ENCODE assay signal across 26 mouse cellular contexts in the genomic region with DNA sequence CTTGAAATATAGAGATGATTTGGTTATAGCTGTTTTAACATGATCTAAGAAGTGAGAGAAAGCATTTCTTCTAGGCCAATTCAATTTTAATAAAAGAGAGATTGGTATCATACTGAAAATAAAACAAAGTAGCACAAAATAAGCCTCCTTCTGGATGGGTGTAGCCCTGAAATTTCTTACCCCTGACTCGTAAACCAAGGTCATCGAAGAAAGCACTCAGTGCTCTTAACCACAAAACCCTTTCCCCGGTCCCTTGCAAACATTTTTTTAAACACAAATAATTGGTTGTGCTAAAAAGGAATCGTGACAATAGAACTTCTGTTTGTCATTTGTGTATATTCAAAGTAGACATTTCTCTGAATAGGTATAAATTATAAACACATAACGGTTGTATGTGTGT.
"Had no signal": no experiment of that assay in that cellular context is flagged by ENCODE, and none has a peak within 500 bp of the region (broad histone marks: within the 10 kb centered on the region; RNA-seq: fewer than 3 reads in every experiment).

No protein-coding gene starts in this region.

- H3K9ac ChIP-seq: embryonic facial prominence, embryonic 12.5 days; embryonic facial prominence, embryonic 13.5 days; embryonic facial prominence, embryonic 15.5 days; forebrain, embryonic 13.5 days; forebrain, embryonic 15.5 days; forebrain, postnatal 0 days had no signal

- H3K27me3 ChIP-seq: embryonic facial prominence, embryonic 12.5 days; embryonic facial prominence, embryonic 13.5 days; embryonic facial prominence, embryonic 15.5 days; forebrain, embryonic 13.5 days; forebrain, embryonic 15.5 days had no signal

- H3K4me2 ChIP-seq: embryonic facial prominence, embryonic 12.5 days; embryonic facial prominence, embryonic 13.5 days; embryonic facial prominence, embryonic 15.5 days; forebrain, embryonic 13.5 days; forebrain, embryonic 15.5 days had no signal

- H3K9me3 ChIP-seq: embryonic facial prominence, embryonic 10.5 days; embryonic facial prominence, embryonic 12.5 days; embryonic facial prominence, embryonic 13.5 days; embryonic facial prominence, embryonic 15.5 days; forebrain, embryonic 10.5 days; forebrain, embryonic 13.5 days; forebrain, embryonic 15.5 days; heart, embryonic 10.5 days had no signal

- ATAC-seq: forebrain, embryonic 13.5 days; forebrain, embryonic 14.5 days; forebrain, embryonic 15.5 days; forebrain, embryonic 16.5 days; forebrain, postnatal 0 days had no signal

- DNase-seq: cerebellum, adult 9-11 months; cerebellum, postnatal 10 days; cerebellum, postnatal 14 days; cerebellum, postnatal 25 days; cerebellum, postnatal 36 days; embryo, embryonic 11 days; forebrain, postnatal 0 days; gastrocnemius, adult 2 months; gastrocnemius, postnatal 10 days; gastrocnemius, postnatal 14 days; gastrocnemius, postnatal 25 days; gastrocnemius, postnatal 36 days; heart, adult 11 months; heart, adult 18-20 months; heart, adult 2 months had no signal

- H3K4me3 ChIP-seq: embryonic facial prominence, embryonic 10.5 days; embryonic facial prominence, embryonic 12.5 days; embryonic facial prominence, embryonic 13.5 days; embryonic facial prominence, embryonic 15.5 days; erythroblast, embryonic 14.5 days; forebrain, embryonic 10.5 days; forebrain, embryonic 13.5 days; forebrain, embryonic 15.5 days; gastrocnemius, adult 2 months; heart, adult 2 months; heart, embryonic 10.5 days had no signal

- H3K36me3 ChIP-seq: embryonic facial prominence, embryonic 10.5 days; embryonic facial prominence, embryonic 12.5 days; embryonic facial prominence, embryonic 13.5 days; embryonic facial prominence, embryonic 15.5 days; forebrain, embryonic 10.5 days; forebrain, embryonic 15.5 days; heart, embryonic 10.5 days had no signal

- H3K4me1 ChIP-seq: embryonic facial prominence, embryonic 13.5 days; embryonic facial prominence, embryonic 15.5 days; forebrain, embryonic 13.5 days; forebrain, embryonic 15.5 days; heart, embryonic 10.5 days had no signal

- H3K27ac ChIP-seq: embryonic facial prominence, embryonic 10.5 days; embryonic facial prominence, embryonic 12.5 days; embryonic facial prominence, embryonic 13.5 days; embryonic facial prominence, embryonic 15.5 days; forebrain, embryonic 10.5 days; forebrain, embryonic 13.5 days; forebrain, embryonic 15.5 days; gastrocnemius, adult 2 months; heart, adult 2 months; heart, embryonic 10.5 days had no signal
